Mouse (Mus musculus) neural tube, embryonic 11.5 days (tissue): ENCODE results near the gene Cwf19l1. TPM values are rescaled to one million over a fixed set of nuclear protein-coding genes. Genes with fewer than 3 reads are reported as not detected.

Source experiments
- ATAC-seq: fragments of 200-750 bp; cut with Nextera tagmentation; 2 replicates; pipeline ENCODE4 v1.8.0; 2017; ENCODE audit warnings: moderate number of reproducible peaks, mild to moderate bottlenecking, moderate TSS enrichment, moderate library complexity; ENCODE audit not compliant: insufficient read depth, low FRiP score, low TSS enrichment
- DNase-seq: peaks from one replicate; pipeline ENCODE4 v3.0.0-alpha.2; 2015; ENCODE audit warnings: low spot score
- H3K27ac ChIP-seq: fragments of 300-500 bp; sonication (generic); 2 replicates; pipeline ENCODE4 v1.5.1; 2014; ENCODE audit warnings: low read depth, mild to moderate bottlenecking, low read length
- H3K27me3 ChIP-seq: fragments of 300-500 bp; sonication (generic); 2 replicates; pipeline ENCODE4 v1.6.1; 2014; ENCODE audit warnings: mild to moderate bottlenecking, low read length, mixed read lengths; ENCODE audit not compliant: control insufficient read depth, insufficient read depth
- H3K36me3 ChIP-seq: fragments of 300-500 bp; sonication (generic); 2 replicates; pipeline ENCODE4 v1.6.1; 2014; ENCODE audit warnings: mild to moderate bottlenecking, low read length, moderate library complexity, mixed read lengths; ENCODE audit not compliant: control insufficient read depth, insufficient read depth
- H3K4me1 ChIP-seq: fragments of 300-500 bp; sonication (generic); 2 replicates; pipeline ENCODE4 v1.6.1; 2014; ENCODE audit warnings: low read length, mixed read lengths; ENCODE audit not compliant: control insufficient read depth, insufficient read depth
- H3K4me2 ChIP-seq: fragments of 300-500 bp; sonication (generic); 2 replicates; pipeline ENCODE4 v1.6.1; 2014; ENCODE audit warnings: low read depth, mild to moderate bottlenecking, moderate library complexity
- H3K4me3 ChIP-seq: fragments of 300-500 bp; sonication (generic); 2 replicates; pipeline ENCODE4 v1.5.1; 2014; ENCODE audit warnings: low read depth, low read length
- H3K9ac ChIP-seq: fragments of 300-500 bp; sonication (generic); 2 replicates; pipeline ENCODE4 v1.6.1; 2014; ENCODE audit warnings: mild to moderate bottlenecking, low read length
- H3K9me3 ChIP-seq: fragments of 300-500 bp; sonication (generic); 2 replicates; pipeline ENCODE4 v1.6.1; 2016; ENCODE audit warnings: low read length; ENCODE audit not compliant: control insufficient read depth
- WGBS: fragments of 180-500 bp; shearing (Covaris S2); extraction: QIAGEN DNeasy Blood & Tissue Kit; methylation state at CpG from one replicate; pipeline ENCODE4 v1.1.7; 2014; 5-methylcytosine and 5-hydroxymethylcytosine counted together
- polyA plus RNA-seq: library from polyadenylated mRNA; unstranded; fragments of >200 nt; fragmentation: Nextera tagmentation; extraction: Ambion mirVana; gene quantifications from 2 replicates; pipeline ENCODE4 v1.2.1, GENCODE M21; 2014

The Cwf19l1 gene
- polyA plus RNA-seq, 1 experiment from 2014 or later: 38.6 TPM

DNA sequence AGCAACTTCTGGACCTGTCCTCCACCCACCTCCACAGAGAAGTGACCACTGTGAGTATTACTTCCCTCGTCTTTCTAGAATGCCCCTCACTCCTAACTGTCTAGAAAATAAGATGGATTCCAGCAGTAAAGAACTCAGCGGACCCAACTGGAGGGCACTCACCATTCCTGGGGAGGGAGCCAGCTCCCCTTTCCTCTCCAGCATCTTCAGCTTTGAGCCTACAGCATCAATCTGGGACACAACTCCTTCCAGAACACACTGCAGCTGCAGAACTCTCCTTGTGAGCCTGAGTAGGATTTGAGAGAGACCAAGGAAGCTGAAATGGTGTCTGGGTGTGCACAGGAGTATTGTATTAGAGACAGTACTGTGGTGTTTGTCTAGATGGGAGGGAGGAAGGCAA is 13.3 kb upstream of the Cwf19l1 start:
- Histone ChIP-seq H3K4me1 (peaks cover 5% of the 10 kb centered on the region; the same call in 1 of the 2 replicates), H3K4me2 (no peak overlapping the region), H3K4me3 (no peak overlapping the region), H3K9ac (no peak overlapping the region), H3K27me3 (0 out of 2 replicates have a peak, but pooled peaks cover 3% of the 10 kb centered on the region), H3K9me3 (no peaks in the 10 kb centered on the region), H3K36me3 (no peaks in the 10 kb centered on the region), H3K27ac (no peak overlapping the region)
- DNase-seq (no peak), ATAC-seq (no peak)
- WGBS: 78% methylated on average over 2 of the region's 2 CpGs

- DNase-seq: no peak
- Histone ChIP-seq H3K4me2 (no peak overlapping the region), H3K9me3 (no peaks in the 10 kb centered on the region), H3K27ac (no peak overlapping the region), H3K36me3 (no peaks in the 10 kb centered on the region), H3K4me1 (peaks cover 5% of the 10 kb centered on the region; the same call in 1 of the 2 replicates), H3K27me3 (no peaks in the 10 kb centered on the region), H3K9ac (no peak overlapping the region), H3K4me3 (no peak overlapping the region)
- 41% methylated on average over 2 of the region's 2 CpGs for WGBS
- ATAC-seq: no peak
Observed at GRCm38 (mm10) chr19:44148345-44148744, 12.7 kb upstream of the Cwf19l1 start.

DNA sequence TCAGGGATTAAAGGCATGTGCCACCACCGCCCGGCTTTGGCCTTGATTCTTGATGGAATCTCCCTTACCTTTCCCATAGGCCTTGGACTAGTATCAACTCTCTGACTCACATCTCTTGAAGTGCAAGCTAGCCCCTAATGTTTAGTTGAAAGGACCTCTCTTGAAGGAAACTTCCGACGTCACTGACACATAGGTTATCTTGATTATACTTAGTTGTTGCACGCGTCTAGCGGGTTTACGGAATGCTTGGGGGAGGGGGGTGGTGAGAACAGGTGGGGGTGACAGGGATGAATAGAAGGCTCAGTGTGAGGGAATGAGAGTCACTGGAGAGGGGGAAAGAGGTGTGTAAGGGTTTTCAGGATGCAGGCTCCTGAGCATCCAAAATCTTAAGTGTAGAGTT is 11.3 kb upstream of the Cwf19l1 start:
- H3K27ac ChIP-seq: no peak overlapping the region
- H3K9me3 ChIP-seq: no peaks in the 10 kb centered on the region
- peaks cover 5% of the 10 kb centered on the region; the same call in 1 of the 2 replicates for H3K4me1 ChIP-seq
- H3K9ac ChIP-seq: no peak overlapping the region
- H3K4me2 ChIP-seq: no peak overlapping the region
- ATAC-seq (no peak), DNase-seq (no peak)
- peaks cover 2% of the 10 kb centered on the region; the same call in 1 of the 2 replicates for H3K36me3 ChIP-seq
- H3K4me3 ChIP-seq: no peak overlapping the region
- H3K27me3 ChIP-seq: no peaks in the 10 kb centered on the region
- WGBS: 94% methylated on average over 8 of the region's 8 CpGs

DNA sequence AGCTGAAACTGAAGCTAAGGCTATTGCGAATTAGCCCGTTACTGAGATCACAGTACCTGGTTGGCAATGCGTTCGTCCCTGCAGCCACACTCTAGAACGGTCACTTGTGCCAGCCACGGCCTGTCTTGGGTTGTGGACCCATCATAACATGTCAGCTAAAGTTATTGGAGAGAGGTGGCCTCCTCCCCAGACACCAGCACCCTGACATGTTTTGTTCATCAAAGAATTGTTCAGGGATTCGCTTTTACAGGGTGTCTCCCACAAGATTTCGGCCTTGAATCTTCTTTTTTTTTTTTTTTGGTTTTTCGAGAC is 10.8 kb upstream of the Cwf19l1 start:
- H3K27me3 ChIP-seq: no peaks in the 10 kb centered on the region
- 63% methylated on average over 9 of the region's 9 CpGs for WGBS
- DNase-seq (no peak), ATAC-seq (0 out of 2 replicates have a peak, but pooled peaks have one; percentile 23)
- peak overlapping the region; percentile 74; the same call in 1 of the 2 replicates for H3K4me3 ChIP-seq
- H3K9me3 ChIP-seq: no peaks in the 10 kb centered on the region
- H3K36me3 ChIP-seq: peaks cover 2% of the 10 kb centered on the region; the same call in 1 of the 2 replicates
- peaks cover 5% of the 10 kb centered on the region; the same call in 1 of the 2 replicates for H3K4me1 ChIP-seq
- H3K27ac ChIP-seq: no peak overlapping the region
- peak overlapping the region; percentile 72 for H3K4me2 ChIP-seq
- H3K9ac ChIP-seq: peak overlapping the region; percentile 76

- Histone ChIP-seq H3K4me1 (peaks cover 5% of the 10 kb centered on the region; the same call in 1 of the 2 replicates), H3K9ac (peak within 1 kb of the TSS; percentile 76), H3K27ac (no peak within 1 kb of the TSS), H3K4me2 (peak within 1 kb of the TSS; percentile 72), H3K27me3 (no peaks in the 10 kb centered on the region), H3K36me3 (peaks cover 2% of the 10 kb centered on the region; the same call in 1 of the 2 replicates), H3K4me3 (peak within 1 kb of the TSS; percentile 74), H3K9me3 (no peaks in the 10 kb centered on the region)
- peak; percentile 89 for DNase-seq
- peak; percentile 60; the same call in 1 of the 2 replicates for ATAC-seq
- WGBS: 4% methylated on average over 46 of the region's 46 CpGs
Observed at GRCm38 (mm10) chr19:44145702-44146567, 10.3 kb upstream of the Cwf19l1 start, which contains the start of gene Bloc1s2. TSS of gene Bloc1s2 (minus strand) at chr19:44146446.

GRCm38 (mm10) chr19:44144366-44144765 is 8.7 kb upstream of the Cwf19l1 start:
- Histone ChIP-seq H3K9me3 (no peaks in the 10 kb centered on the region), H3K4me2 (no peak overlapping the region), H3K27me3 (no peaks in the 10 kb centered on the region), H3K4me1 (peaks cover 5% of the 10 kb centered on the region; the same call in 1 of the 2 replicates), H3K36me3 (peaks cover 7% of the 10 kb centered on the region), H3K9ac (no peak overlapping the region), H3K27ac (no peak overlapping the region), H3K4me3 (no peak overlapping the region)
- DNase-seq (no peak), ATAC-seq (no peak)
- 92% methylated on average over 9 of the region's 9 CpGs for WGBS

DNA sequence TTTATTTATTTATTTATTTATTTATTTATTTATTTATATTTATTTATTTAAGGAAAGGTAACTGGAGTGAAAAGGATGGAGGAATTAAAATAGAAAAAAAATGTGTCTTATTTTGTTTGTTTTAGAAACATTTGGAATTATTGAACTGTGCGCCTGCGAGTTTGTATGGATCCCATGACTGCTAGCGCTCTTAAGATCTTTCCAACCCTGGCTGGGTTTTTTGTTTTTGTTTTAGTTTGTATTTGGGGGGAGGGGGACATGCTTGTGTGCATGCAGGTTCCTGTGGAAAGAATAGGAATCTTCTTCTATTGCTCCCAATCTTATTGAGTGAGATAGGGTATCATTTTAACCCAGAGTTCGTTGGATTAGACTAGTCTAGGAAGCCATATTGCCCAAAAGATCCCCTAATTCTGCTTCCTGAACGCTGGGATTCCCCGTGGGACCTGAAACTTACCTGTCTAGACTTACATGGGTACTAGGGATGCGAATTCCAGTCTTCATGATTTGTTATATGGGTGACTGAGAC is 347 bp upstream of the Cwf19l1 start:
- DNase-seq (no peak), ATAC-seq (peak; percentile 16; the same call in 1 of the 2 replicates)
- Histone ChIP-seq H3K9ac (no peak overlapping the region; the same call in 1 of the 2 replicates), H3K9me3 (no peaks in the 10 kb centered on the region), H3K4me1 (peaks cover 6% of the 10 kb centered on the region; the same call in 1 of the 2 replicates), H3K27me3 (no peaks in the 10 kb centered on the region), H3K36me3 (peaks cover 7% of the 10 kb centered on the region; the same call in 1 of the 2 replicates), H3K4me3 (peak overlapping the region; percentile 75), H3K27ac (no peak overlapping the region), H3K4me2 (peak overlapping the region; percentile 52)
- WGBS: 27% methylated on average over 7 of the region's 7 CpGs

GRCm38 (mm10) chr19:44132917-44133316 is 2.8 kb downstream of the Cwf19l1 start:
- DNase-seq: no peak
- 90% methylated on average over 5 of the region's 5 CpGs for WGBS

More at GRCm38 (mm10) chr19:44132917-44133316, 2.8 kb downstream of the Cwf19l1 start:
- no peaks in the 10 kb centered on the region for H3K27me3 ChIP-seq
- H3K9me3 ChIP-seq: no peaks in the 10 kb centered on the region
- H3K4me1 ChIP-seq: peaks cover 6% of the 10 kb centered on the region; the same call in 1 of the 2 replicates
- no peak overlapping the region for H3K27ac ChIP-seq
- H3K36me3 ChIP-seq: no peaks in the 10 kb centered on the region
- no peak overlapping the region for H3K9ac ChIP-seq
- no peak for ATAC-seq
- no peak overlapping the region for H3K4me3 ChIP-seq
- H3K4me2 ChIP-seq: no peak overlapping the region
